Mouse (Mus musculus) CH12.LX (cell line): Measurements from ENCODE around the gene Klhl41. TPM values are rescaled to one million over a fixed set of nuclear protein-coding genes. Genes with fewer than 3 reads are reported as not detected.
"Not testable (repeated sequence)": the region's sequence is repeated elsewhere in the genome, so short reads cannot be mapped to it uniquely, and the experiment has no call there.

Experiments
- DNase-seq: peaks from one replicate; pipeline ENCODE4 v3.0.0-alpha.2; 2013; ENCODE audit errors: extremely low read depth
- H3K27ac ChIP-seq: 2 replicates; pipeline ENCODE4 v1.5.1; 2012; ENCODE audit warnings: low read depth, mild to moderate bottlenecking, control low read depth, moderate library complexity; ENCODE audit not compliant: insufficient read depth
- H3K27me3 ChIP-seq: replicated peaks from 2 replicates; pipeline ENCODE3; 2012; ENCODE audit warnings: inconsistent platforms
- H3K36me3 ChIP-seq, 2 experiments: replicated peaks in 1 of 2; 2 replicates each; pipeline versions ENCODE3 to v1.6.1; 2012; ENCODE audit warnings: inconsistent platforms in 1 of 2, low read length in 1 of 2, mild to moderate bottlenecking in 1 of 2, mixed read lengths in 1 of 2, moderate library complexity in 1 of 2; ENCODE audit not compliant: control insufficient read depth in 1 of 2, insufficient read depth in 1 of 2
- H3K4me1 ChIP-seq, 2 experiments: 2 replicates each; pipeline ENCODE4 v1.6.1; 2012; ENCODE audit warnings: inconsistent platforms in 1 of 2, moderate library complexity in 1 of 2; ENCODE audit not compliant: insufficient read depth in 2 of 2, control insufficient read depth in 1 of 2
- H3K4me2 ChIP-seq: 2 replicates; pipeline ENCODE4 v1.6.1; 2012; ENCODE audit warnings: low read depth, mild to moderate bottlenecking, control low read depth; ENCODE audit not compliant: poor library complexity, insufficient read depth, severe bottlenecking
- H3K4me3 ChIP-seq, 3 experiments: fragments of 150-350 bp in 1 of 3; sonication (generic) in 1 of 3; replicated peaks in 1 of 3; 2 replicates each; pipeline versions ENCODE3 to v1.5.1; 2011 to 2012; ENCODE audit warnings: low read depth in 2 of 3, low read length in 2 of 3, mild to moderate bottlenecking in 2 of 3, moderate library complexity in 2 of 3, control low read depth in 1 of 3, improper control_type of control experiment in 1 of 3, inconsistent platforms in 1 of 3, mixed read lengths in 1 of 3; ENCODE audit not compliant: poor library complexity in 1 of 3
- H3K79me2 ChIP-seq: replicated peaks from 2 replicates; pipeline ENCODE4 v1.6.1; 2012; ENCODE audit warnings: mild to moderate bottlenecking, moderate library complexity; ENCODE audit not compliant: control insufficient read depth, poor library complexity, insufficient read depth, severe bottlenecking; ENCODE audit errors: extremely low read depth
- H3K9ac ChIP-seq: 2 replicates; pipeline ENCODE4 v1.6.1; 2012; ENCODE audit warnings: low read depth, mild to moderate bottlenecking, control low read depth, moderate library complexity; ENCODE audit not compliant: insufficient read depth
- H3K9me3 ChIP-seq: replicated peaks from 2 replicates; pipeline ENCODE3; 2012; ENCODE audit warnings: low read length, inconsistent platforms, mixed read lengths
- BHLHE40 ChIP-seq: IDR thresholded peaks from 2 replicates; pipeline ENCODE4 v1.6.1; 2011; ENCODE audit warnings: mild to moderate bottlenecking, low read depth, low read length, improper control_type of control experiment
- CHD2 ChIP-seq: IDR thresholded peaks from 2 replicates; pipeline ENCODE4 v1.6.1; 2011; ENCODE audit warnings: low read length, improper control_type of control experiment
- CTCF ChIP-seq, 2 experiments: IDR thresholded peaks in 1 of 2; conservative IDR thresholded peaks in 1 of 2; 2 replicates each; pipeline ENCODE4 v1.5.1; 2011 to 2012; ENCODE audit warnings: low read depth in 2 of 2, low read length in 2 of 2, improper control_type of control experiment in 1 of 2, inconsistent platforms in 1 of 2, mild to moderate bottlenecking in 1 of 2, moderate library complexity in 1 of 2
- ELF1 ChIP-seq: IDR thresholded peaks from 2 replicates; pipeline ENCODE4 v1.6.1; 2014; ENCODE audit warnings: low read depth, mild to moderate bottlenecking, inconsistent platforms, low read length, improper control_type of control experiment
- EP300 ChIP-seq: IDR thresholded peaks from 2 replicates; pipeline ENCODE4 v1.6.1; 2011; ENCODE audit warnings: low read length, improper control_type of control experiment
- MAZ ChIP-seq: IDR thresholded peaks from 2 replicates; pipeline ENCODE4 v1.6.1; 2012; ENCODE audit warnings: low read depth, mild to moderate bottlenecking, inconsistent platforms, low read length, improper control_type of control experiment, moderate library complexity
- MYC ChIP-seq: IDR thresholded peaks from 2 replicates; pipeline ENCODE4 v1.6.1; 2011; ENCODE audit warnings: low read depth, mild to moderate bottlenecking, improper control_type of control experiment, low read length
- NELFE ChIP-seq: IDR thresholded peaks from 2 replicates; pipeline ENCODE4 v1.6.1; 2011; ENCODE audit warnings: low read depth, low read length, improper control_type of control experiment
- POLR2AphosphoS2 ChIP-seq: IDR thresholded peaks from 2 replicates; pipeline ENCODE4 v1.6.1; 2011; ENCODE audit warnings: low read depth, low read length, improper control_type of control experiment
- RAD21 ChIP-seq: IDR thresholded peaks from 2 replicates; pipeline ENCODE4 v1.6.1; 2011; ENCODE audit warnings: low read depth, mild to moderate bottlenecking, low read length, improper control_type of control experiment, moderate library complexity
- SMC3 ChIP-seq: IDR thresholded peaks from 2 replicates; pipeline ENCODE4 v1.6.1; 2011; ENCODE audit warnings: low read depth, low read length, improper control_type of control experiment
- ZNF384 ChIP-seq: IDR thresholded peaks from 2 replicates; pipeline ENCODE4 v1.6.1; 2012; ENCODE audit warnings: low read depth, low read length, improper control_type of control experiment, inconsistent platforms
- dilution Hi-C: fragments of 300-500 bp; cut with MboI; formaldehyde crosslinking; loops from 2 replicates; pipeline ENCODE4 v1.14.3; 2020; ENCODE audit warnings: low sequenced_read_pairs; ENCODE audit not compliant: extremely low pct_unique_long_range_greater_than_20kb, extremely low pct_ligation_motif_present
- in situ Hi-C: fragments of 300-500 bp; cut with MboI; formaldehyde crosslinking; loops from 3 replicates; pipeline ENCODE4 v1.14.3; 2019; ENCODE audit warnings: low sequenced_read_pairs, low pct_ligation_motif_present, low pct_unique_long_range_greater_than_20kb, mixed read lengths
- polyA plus RNA-seq: library from polyadenylated mRNA; unstranded; fragments of >175 nt; gene quantifications from 2 replicates; pipeline ENCODE4 v1.2.1, GENCODE M21; 2012; ENCODE audit warnings: low read depth; ENCODE audit not compliant: insufficient read length
- total RNA-seq, 2 experiments: library from RNA; depleted of rRNA; stranded (reverse); fragments of 300-350 nt in 1 of 2; fragments of >200 nt in 1 of 2; gene quantifications; 2 replicates each; pipeline ENCODE4 v1.2.3; 2012 to 2014

Klhl41 gene
- total and polyA plus RNA-seq, 3 experiments: 0.04 to 0.27 (median 0.11) TPM

- no peak overlapping the region for H3K9ac ChIP-seq
- H3K79me2 ChIP-seq: no peaks in the 10 kb centered on the region
- dilution Hi-C loops (no loop called here), in situ Hi-C loops (loop anchor here (25.0 kb wide), 1 partner anchor 156 kb away; the partner anchor contains the start of genes Ccdc173 and Phospho2)
- H3K27me3 ChIP-seq: no peaks in the 10 kb centered on the region
- H3K36me3 ChIP-seq: no peaks in the 10 kb centered on the region
- no peak overlapping the region for H3K4me2 ChIP-seq
- no peak overlapping the region for H3K4me3 ChIP-seq
- TF ChIP-seq CTCF (conservative IDR thresholded peaks at IDR 0.05 in 1 of 2, IDR thresholded peaks at IDR 0.05 in 1 of 2; ENCODE audit: low read depth in 2 of 2, low read length in 2 of 2) (peak; percentile 20 to 40; a peak in 2 of 4 replicates), CHD2 (no peak)
- no peak for DNase-seq
- no peak overlapping the region for H3K27ac ChIP-seq
- peaks cover 0 to 11% of the 10 kb centered on the region in 2 experiments; a peak in 2 of 4 replicates for H3K4me1 ChIP-seq
- peaks cover 5% of the 10 kb centered on the region for H3K9me3 ChIP-seq
Measured at GRCm38 (mm10) chr2:69631449-69631848, 38.5 kb upstream of the Klhl41 start.

- Histone ChIP-seq H3K79me2 (no peaks in the 10 kb centered on the region), H3K4me3 (peak overlapping the region in 1 of 3 experiments; percentile 14), H3K27me3 (no peaks in the 10 kb centered on the region), H3K9me3 (peaks cover 7% of the 10 kb centered on the region), H3K4me1 (peaks cover 3 to 15% of the 10 kb centered on the region in 2 experiments; a peak in 3 of 4 replicates), H3K27ac (no peak overlapping the region), H3K36me3 (no peaks in the 10 kb centered on the region), H3K9ac (peak overlapping the region; percentile 56; the same call in 1 of the 2 replicates), H3K4me2 (peak overlapping the region; percentile 60)
- peak; percentile 73 for DNase-seq
- TF ChIP-seq ELF1 (0 out of 2 replicates have a peak, but pooled peaks have one; percentile 33), RAD21 (peak; percentile 85), ZNF384 (peak; percentile 52), EP300 (no peak), BHLHE40 (0 out of 2 replicates have a peak, but pooled peaks have one; percentile 7), CTCF (conservative IDR thresholded peaks at IDR 0.05 in 1 of 2, IDR thresholded peaks at IDR 0.05 in 1 of 2; ENCODE audit: low read depth in 2 of 2, low read length in 2 of 2) (peak; percentile 34 to 89; a peak in 3 of 4 replicates), MAZ (0 out of 2 replicates have a peak, but pooled peaks have one; percentile 18), POLR2AphosphoS2 (no peak), CHD2 (peak; percentile 40; the same call in 1 of the 2 replicates), SMC3 (peak; percentile 63)
- in situ Hi-C loops: loop anchor here (25.0 kb wide), 1 partner anchor 152 kb away; the partner anchor contains the start of genes Ccdc173 and Phospho2
- dilution Hi-C loops: no loop called here
Measured at GRCm38 (mm10) chr2:69635064-69635701, 34.7 kb upstream of the Klhl41 start.

DNA sequence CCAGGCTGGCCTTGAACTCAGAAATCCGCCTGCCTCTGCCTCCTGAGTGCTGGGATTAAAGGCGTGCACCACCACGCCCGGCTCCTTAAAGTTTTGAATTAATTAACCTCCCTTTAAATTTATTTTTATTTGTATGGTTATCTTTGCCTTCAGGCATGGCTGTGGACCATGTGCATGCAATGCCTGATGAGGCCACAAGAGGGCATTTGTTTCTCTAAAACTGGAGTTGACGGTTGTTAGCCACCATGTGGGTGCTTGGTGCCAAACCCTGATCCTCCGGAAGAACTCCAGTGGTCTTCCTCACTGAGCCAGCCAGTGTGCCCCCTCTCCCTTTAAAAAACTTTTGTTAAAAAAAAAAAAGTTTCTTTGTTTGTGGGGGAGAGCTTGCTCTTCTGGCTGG lies 34.1 kb upstream of the Klhl41 start:
- Histone ChIP-seq H3K27ac (no peak overlapping the region), H3K9ac (no peak overlapping the region), H3K9me3 (peaks cover 7% of the 10 kb centered on the region), H3K4me3 (no peak overlapping the region), H3K4me1 (peaks cover 4 to 21% of the 10 kb centered on the region in 2 experiments; a peak in 3 of 4 replicates), H3K4me2 (no peak overlapping the region)
- dilution Hi-C loops: no loop called here
- TF ChIP-seq NELFE (no peak), SMC3 (peak; percentile 38), CTCF (conservative IDR thresholded peaks at IDR 0.05 in 1 of 2, IDR thresholded peaks at IDR 0.05 in 1 of 2; ENCODE audit: low read depth in 2 of 2, low read length in 2 of 2) (peak; percentile 34 to 63), MYC (peak; percentile 64; the same call in 1 of the 2 replicates), RAD21 (peak; percentile 24)
- TF ChIP-seq, all 38 proteins: peak for 4
- DNase-seq: peak; percentile 55
- in situ Hi-C loops: loop anchor here (25.0 kb wide), 1 partner anchor 151 kb away; the partner anchor contains the start of genes Ccdc173 and Phospho2
- Histone ChIP-seq H3K79me2 (no peaks in the 10 kb centered on the region), H3K36me3 (no peaks in the 10 kb centered on the region), H3K27me3 (no peaks in the 10 kb centered on the region)

DNA sequence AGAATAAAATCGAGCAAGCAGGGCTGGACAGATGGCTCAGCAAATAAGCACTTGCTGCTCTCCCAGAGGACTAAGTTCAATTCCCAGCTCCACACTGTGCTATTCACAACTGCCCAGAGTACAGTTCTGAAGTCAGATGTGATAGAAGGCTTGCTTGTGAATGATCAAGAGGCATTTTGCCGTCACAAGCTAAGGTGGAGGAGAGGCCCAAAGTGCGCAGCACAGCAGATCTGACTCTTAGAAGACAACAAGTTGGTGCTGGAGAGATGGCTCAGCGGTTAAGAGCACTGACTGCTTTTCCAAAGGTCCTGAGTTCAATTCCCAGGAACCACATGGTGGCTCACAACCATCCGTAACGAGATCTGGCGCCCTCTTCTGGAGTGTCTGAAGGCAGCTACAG lies 31.9 kb upstream of the Klhl41 start:
- H3K4me3 ChIP-seq, H3K4me2 ChIP-seq, H3K36me3 ChIP-seq, H3K79me2 ChIP-seq, H3K27me3 ChIP-seq, DNase-seq, H3K9me3 ChIP-seq, H3K27ac ChIP-seq, H3K9ac ChIP-seq, dilution Hi-C loops: not testable (repeated sequence)
- in situ Hi-C loops: loop anchor here (25.0 kb wide), 1 partner anchor 149 kb away; the partner anchor contains the start of genes Ccdc173 and Phospho2
- peaks cover 4 to 24% of the 10 kb centered on the region in 2 experiments; a peak in 3 of 4 replicates for H3K4me1 ChIP-seq
